Mouse (Mus musculus) bone marrow, adult 2 months (tissue): ENCODE data around the gene Borcs8.

Source experiments
- CTCF ChIP-seq: fragments of 200-500 bp; IDR thresholded peaks from 2 replicates; pipeline ENCODE4 v1.5.1; 2011; ENCODE audit warnings: low read length, control low read depth; ENCODE audit not compliant: control insufficient read depth, insufficient read depth
- POLR2A ChIP-seq: fragments of 200-500 bp; IDR thresholded peaks from 2 replicates; pipeline ENCODE4 v1.6.1; 2011; ENCODE audit warnings: low read depth, mild to moderate bottlenecking, control low read depth, low read length, borderline replicate concordance; ENCODE audit not compliant: control insufficient read depth

GRCm38 (mm10) chr8:70173320-70173719 lies 34.0 kb downstream of the Borcs8 start:
- TF ChIP-seq CTCF (no peak), POLR2A (no peak)
